Comparison of ENCODE assay signal across 7 mouse cellular contexts in the genomic region with DNA sequence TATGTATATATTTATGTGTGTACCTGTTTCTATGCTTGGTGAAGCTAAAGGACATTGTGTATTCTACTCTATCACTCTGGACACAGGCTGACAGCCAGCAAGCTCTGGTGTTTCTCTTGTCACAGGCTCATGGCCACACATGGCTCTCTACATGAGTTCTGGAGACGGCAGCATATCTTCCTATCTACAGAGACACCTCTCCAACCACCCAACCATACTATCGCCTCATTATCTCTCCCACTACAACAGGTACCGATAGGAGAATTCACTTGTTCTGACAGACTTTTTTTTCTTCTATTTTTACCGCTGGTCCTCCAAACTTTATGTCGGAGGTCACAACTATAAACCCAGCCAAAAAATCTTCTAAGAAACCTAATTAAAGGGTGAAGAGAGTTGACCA. TPM values are rescaled to one million over a fixed set of nuclear protein-coding genes. Genes with fewer than 3 reads are reported as not detected.
DNase-seq lines count a peak whose midpoint lies in the region; ATAC-seq lines count a peak whose summit lies in the region.

No protein-coding gene starts in this region.

- DNase-seq in neural tube, embryonic 11.5 days (ENCODE audit: low spot score), result no peak
- DNase-seq in neural tube, embryonic 10.5 days (ENCODE audit: extremely low spot score, low spot score), result no peak
- no peak for DNase-seq in Muller cell, postnatal 12 days (ENCODE audit: inconsistent ontology term)
- DNase-seq in urinary bladder, postnatal 25 days (ENCODE audit: low spot score), result no peak
- DNase-seq in urinary bladder, postnatal 36 days (ENCODE audit: low spot score in 2 of 2), result no peak

- H3K27me3 ChIP-seq in neural tube, embryonic 11.5 days (ENCODE audit: control insufficient read depth, insufficient read depth, low read length), result no peaks in the 10 kb centered on the region
- no peaks in the 10 kb centered on the region for H3K27me3 ChIP-seq in forebrain, embryonic 15.5 days
- H3K27me3 ChIP-seq in liver, embryonic 15.5 days, result no peaks in the 10 kb centered on the region

- ATAC-seq in neural tube, embryonic 11.5 days (ENCODE audit: insufficient read depth, low FRiP score, low TSS enrichment), result no peak
- no peak for ATAC-seq in forebrain, embryonic 15.5 days (replicated peaks)
- ATAC-seq in liver, embryonic 15.5 days (ENCODE audit: insufficient read depth), result no peak

- H3K36me3 ChIP-seq in neural tube, embryonic 11.5 days (ENCODE audit: control insufficient read depth, insufficient read depth, low read length), result no peaks in the 10 kb centered on the region
- peaks cover 10% of the 10 kb centered on the region; the same call in 1 of the 2 replicates for H3K36me3 ChIP-seq in forebrain, embryonic 15.5 days
- peaks cover 10% of the 10 kb centered on the region for H3K36me3 ChIP-seq in liver, embryonic 15.5 days (replicated peaks)

- no peak overlapping the region for H3K27ac ChIP-seq in neural tube, embryonic 11.5 days (ENCODE audit: low read depth, low read length)
- H3K27ac ChIP-seq in forebrain, embryonic 15.5 days (replicated peaks), result no peak overlapping the region
- peak overlapping the region; percentile 95 for H3K27ac ChIP-seq in liver, embryonic 15.5 days (replicated peaks)

- no peaks in the 10 kb centered on the region for H3K9me3 ChIP-seq in neural tube, embryonic 11.5 days (ENCODE audit: control insufficient read depth, low read length)
- H3K9me3 ChIP-seq in forebrain, embryonic 15.5 days, result no peaks in the 10 kb centered on the region
- H3K9me3 ChIP-seq in liver, embryonic 15.5 days (replicated peaks), result no peaks in the 10 kb centered on the region

- H3K4me2 ChIP-seq in neural tube, embryonic 11.5 days (ENCODE audit: low read depth), result peak overlapping the region; percentile 47
- peak overlapping the region; percentile 66; the same call in 1 of the 2 replicates for H3K4me2 ChIP-seq in forebrain, embryonic 15.5 days (replicated peaks)
- H3K4me2 ChIP-seq in liver, embryonic 15.5 days, result peak overlapping the region; percentile 93

- no peak overlapping the region; the same call in 1 of the 2 replicates for H3K4me3 ChIP-seq in neural tube, embryonic 11.5 days (ENCODE audit: low read depth, low read length)
- peak overlapping the region; percentile 79 for H3K4me3 ChIP-seq in forebrain, embryonic 15.5 days
- peak overlapping the region; percentile 74 for H3K4me3 ChIP-seq in liver, embryonic 15.5 days (replicated peaks)

- WGBS in neural tube, embryonic 11.5 days, result 88% methylated on average over 5 of the region's 5 CpGs
- 89% methylated on average over 5 of the region's 5 CpGs for WGBS in forebrain, embryonic 15.5 days
- WGBS in liver, embryonic 15.5 days (ENCODE audit: insufficient replicate concordance), result 30% methylated on average over 5 of the region's 5 CpGs

- H3K9ac ChIP-seq in neural tube, embryonic 11.5 days (ENCODE audit: low read length), result no peak overlapping the region
- no peak overlapping the region for H3K9ac ChIP-seq in forebrain, embryonic 15.5 days (replicated peaks)
- H3K9ac ChIP-seq in liver, embryonic 15.5 days, result peak overlapping the region; percentile 79

- H3K4me1 ChIP-seq in neural tube, embryonic 11.5 days (ENCODE audit: control insufficient read depth, insufficient read depth, low read length), result 0 out of 2 replicates have a peak, but pooled peaks cover 4% of the 10 kb centered on the region
- H3K4me1 ChIP-seq in forebrain, embryonic 15.5 days, result peaks cover 13% of the 10 kb centered on the region
- H3K4me1 ChIP-seq in liver, embryonic 15.5 days (replicated peaks), result peaks cover 40% of the 10 kb centered on the region

RNA-seq across cellular contexts. Expression of a gene that starts 9.7 kb away (rescaled TPM):
- polyA plus RNA-seq in neural tube, embryonic 11.5 days (2014; fragmentation: Nextera tagmentation; extraction: Ambion mirVana), result 40.6 and 43.1 TPM in 2 replicates
- 30.1 and 32.2 TPM in 2 replicates for polyA plus RNA-seq in forebrain, embryonic 15.5 days (2015; fragmentation: Nextera tagmentation; extraction: Ambion mirVana)
- polyA plus RNA-seq in liver, embryonic 15.5 days (2015; fragmentation: Nextera tagmentation; extraction: Ambion mirVana), result 7.8 and 7.9 TPM in 2 replicates

RNA-seq across cellular contexts. Expression of a gene that starts 23.9 kb away (rescaled TPM):
- 63.1 and 73.4 TPM in 2 replicates for polyA plus RNA-seq in neural tube, embryonic 11.5 days (2014; fragmentation: Nextera tagmentation; extraction: Ambion mirVana)
- 88.5 and 97.6 TPM in 2 replicates for polyA plus RNA-seq in forebrain, embryonic 15.5 days (2015; fragmentation: Nextera tagmentation; extraction: Ambion mirVana)
- 36.4 and 37.3 TPM in 2 replicates for polyA plus RNA-seq in liver, embryonic 15.5 days (2015; fragmentation: Nextera tagmentation; extraction: Ambion mirVana)

RNA-seq across cellular contexts. Expression of a gene that starts 24.5 kb away (rescaled TPM):
- polyA plus RNA-seq in neural tube, embryonic 11.5 days (2014; fragmentation: Nextera tagmentation; extraction: Ambion mirVana), result 102 and 106 TPM in 2 replicates
- polyA plus RNA-seq in forebrain, embryonic 15.5 days (2015; fragmentation: Nextera tagmentation; extraction: Ambion mirVana), result 102 and 103 TPM in 2 replicates
- 21.3 and 22.4 TPM in 2 replicates for polyA plus RNA-seq in liver, embryonic 15.5 days (2015; fragmentation: Nextera tagmentation; extraction: Ambion mirVana)

RNA-seq across cellular contexts. Expression of a gene that starts 31.6 kb away (rescaled TPM):
- 295 and 337 TPM in 2 replicates for polyA plus RNA-seq in neural tube, embryonic 11.5 days (2014; fragmentation: Nextera tagmentation; extraction: Ambion mirVana)
- polyA plus RNA-seq in forebrain, embryonic 15.5 days (2015; fragmentation: Nextera tagmentation; extraction: Ambion mirVana), result 222 and 233 TPM in 2 replicates
- polyA plus RNA-seq in liver, embryonic 15.5 days (2015; fragmentation: Nextera tagmentation; extraction: Ambion mirVana), result 82.2 and 82.7 TPM in 2 replicates

RNA-seq across cellular contexts. Expression of a gene that starts 31.6 kb away (rescaled TPM):
- not detected in 2 replicates for polyA plus RNA-seq in neural tube, embryonic 11.5 days (2014; fragmentation: Nextera tagmentation; extraction: Ambion mirVana)
- polyA plus RNA-seq in forebrain, embryonic 15.5 days (2015; fragmentation: Nextera tagmentation; extraction: Ambion mirVana), result 0.74 and 1.3 TPM in 2 replicates
- polyA plus RNA-seq in liver, embryonic 15.5 days (2015; fragmentation: Nextera tagmentation; extraction: Ambion mirVana), result not detected in 2 replicates
